Mouse (Mus musculus): Measurements from ENCODE around the gene Tmtc4.

DNA sequence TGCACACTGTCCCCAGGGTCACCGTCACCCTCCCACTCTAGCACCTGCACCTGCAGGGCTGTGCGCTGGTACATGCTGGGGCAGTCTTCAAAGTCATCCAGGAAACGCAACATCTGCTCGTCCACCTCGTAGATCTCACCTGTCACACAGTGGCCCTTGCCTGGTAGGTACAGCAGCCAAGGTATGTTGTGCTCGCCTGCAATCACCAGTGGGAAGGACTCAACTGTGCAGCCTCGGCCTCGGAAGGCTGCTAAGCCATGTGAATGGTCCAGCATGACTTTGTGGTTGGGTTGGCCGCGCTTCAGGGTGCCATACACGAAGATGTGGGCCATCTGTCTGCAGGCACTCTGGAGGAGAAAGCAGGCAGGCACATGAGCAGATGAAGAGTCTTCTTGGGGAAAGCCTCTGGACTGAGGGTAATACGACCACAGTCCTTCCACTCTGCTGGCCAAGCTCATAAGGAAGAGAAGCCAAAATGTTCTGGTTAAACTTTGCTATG, 92.3 kb downstream of the Tmtc4 start:
- TF ChIP-seq CTCF (IDR thresholded peaks at IDR 0.05; ENCODE audit: low read depth) (no peak), EP300 (IDR thresholded peaks at IDR 0.05; ENCODE audit: low read depth) (no peak)

All from heart, postnatal 0 days (tissue).